In the genomic region with DNA sequence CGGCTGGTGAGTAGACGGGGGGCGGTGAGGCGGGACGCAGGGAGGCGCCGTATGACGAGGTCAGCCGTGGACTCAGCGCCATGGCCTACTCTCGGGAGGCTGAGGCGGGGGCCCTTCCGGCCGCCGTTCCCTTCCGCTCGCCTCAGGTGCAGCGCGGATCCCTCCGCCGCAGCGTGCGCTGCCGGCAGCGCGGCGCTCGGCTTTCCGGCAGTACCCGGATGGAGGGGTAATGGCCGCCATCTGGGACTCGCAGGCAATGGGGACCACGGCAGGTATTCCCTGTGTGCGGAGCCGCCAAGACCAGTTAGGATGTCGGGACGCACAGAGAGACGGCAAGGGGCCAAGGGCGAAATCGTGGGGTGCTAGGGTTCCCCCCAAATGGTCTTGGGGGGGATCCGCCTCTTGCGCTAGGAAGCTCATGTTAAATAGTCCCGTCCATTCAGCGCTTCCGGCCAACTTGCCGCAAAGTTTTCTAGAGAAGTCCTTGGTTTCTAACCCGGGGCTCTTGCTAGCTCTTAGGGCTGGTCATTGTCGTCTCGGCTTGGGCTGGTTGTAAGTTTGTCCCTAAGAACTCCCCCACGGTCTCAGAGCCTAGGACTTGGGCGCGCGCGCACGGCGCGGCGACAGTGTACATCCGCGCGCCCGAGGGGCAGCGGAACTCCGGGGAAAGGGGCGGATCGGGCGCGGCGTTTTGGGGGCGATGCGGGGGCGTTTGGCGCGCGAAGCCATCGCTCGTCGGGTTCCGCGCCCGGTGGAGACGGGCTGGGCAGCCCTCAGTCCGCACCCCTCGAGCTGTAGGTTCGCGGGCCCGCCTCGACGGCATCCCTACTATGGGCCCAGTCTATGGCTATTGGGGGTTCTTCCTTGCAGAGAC, we compare ENCODE assay signal across 1 mouse cellular context.
TF ChIP-seq lines count a peak whose summit lies in the region.

Gene Zfp518a (plus strand): TSS at position 187 of the 874 bp plus-strand sequence.

TF ChIP-seq in CH12.LX, 34 proteins besides CTCF, POLR2A, EP300 and RAD21 (continued from another document):
- TF ChIP-seq NELFE (IDR thresholded peaks at IDR 0.05; ENCODE audit: low read depth, low read length): peak; percentile 69
- peak; percentile 58; the same call in 1 of the 2 replicates for TF ChIP-seq ZMIZ1 (IDR thresholded peaks at IDR 0.05; ENCODE audit: low read depth, low read length)
- no peak for TF ChIP-seq ZC3H11A (IDR thresholded peaks at IDR 0.05; ENCODE audit: low read depth, low read length)
- TF ChIP-seq UBTF (IDR thresholded peaks at IDR 0.05; ENCODE audit: low read depth, low read length): no peak
- TF ChIP-seq E2F4 (IDR thresholded peaks at IDR 0.05; ENCODE audit: insufficient replicate concordance, low read depth, low read length): no peak
- TF ChIP-seq ZNF384 (IDR thresholded peaks at IDR 0.05; ENCODE audit: low read depth, low read length): no peak
